Mouse (Mus musculus): ENCODE data around the gene Tcf20. TPM values are rescaled to one million over a fixed set of nuclear protein-coding genes. Genes with fewer than 3 reads are reported as not detected.

Tcf20 gene
- total RNA-seq, 1 experiment: 143 TPM

DNA sequence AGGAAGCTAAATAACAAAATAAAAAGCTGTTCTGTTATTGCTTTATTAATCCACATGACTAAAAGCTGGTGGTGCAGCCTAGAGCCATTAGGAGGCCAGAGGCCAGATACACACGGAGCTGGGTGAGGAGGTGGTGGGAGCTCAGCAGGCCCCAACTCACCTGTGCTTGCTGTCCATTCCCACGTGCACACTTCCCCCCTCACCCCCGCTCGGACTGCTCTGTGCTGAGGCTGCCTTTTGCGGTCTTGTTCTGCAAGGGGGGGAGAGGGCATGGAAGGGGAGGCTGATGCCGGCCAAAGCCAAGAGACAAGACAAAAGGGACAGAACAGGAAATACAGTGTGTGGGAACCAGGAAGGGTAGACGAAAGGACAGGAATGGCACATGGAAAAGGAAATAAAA lies 173.4 kb downstream of the Tcf20 start:
- Histone ChIP-seq H3K4me1 (ENCODE audit: control insufficient read depth in 2 of 2, insufficient read depth in 2 of 2, low read length in 2 of 2, poor library complexity in 1 of 2) (peaks cover 0 to 5% of the 10 kb centered on the region in 2 experiments; a peak in 2 of 4 replicates), H3K4me3 (ENCODE audit: insufficient read depth in 1 of 2, low read depth in 1 of 2, low read length in 2 of 2, poor library complexity in 1 of 2, severe bottlenecking in 1 of 2) (no peak overlapping the region), H3K9me3 (ENCODE audit: control insufficient read depth, insufficient read depth, low read depth, low read length) (no peaks in the 10 kb centered on the region), H3K36me3 (ENCODE audit: control insufficient read depth, insufficient read depth, low read length, poor library complexity, severe bottlenecking) (peaks cover 13% of the 10 kb centered on the region; the same call in 1 of the 2 replicates), H3K9ac (ENCODE audit: insufficient read depth, low read depth, low read length, poor library complexity, severe bottlenecking) (no peak overlapping the region), H3K27ac (ENCODE audit: insufficient read depth, low read depth, low read length, poor library complexity, severe bottlenecking) (no peak overlapping the region)
- in situ Hi-C loops (cut with MboI; ENCODE audit: low sequenced_read_pairs in 2 of 2, unreplicated experiment in 2 of 2): no loop called here
- DNase-seq (ENCODE audit: low read depth, low spot score): no peak
- no peak for TF ChIP-seq HCFC1 (IDR thresholded peaks at IDR 0.05; ENCODE audit: borderline replicate concordance, insufficient read depth, low read length)

GRCm38 (mm10) chr15:82810556-82810955 lies 177.1 kb downstream of the Tcf20 start:
- in situ Hi-C loops (cut with MboI; ENCODE audit: low sequenced_read_pairs in 2 of 2, unreplicated experiment in 2 of 2): no loop called here
- DNase-seq (ENCODE audit: low read depth, low spot score): no peak
- Histone ChIP-seq H3K9me3 (ENCODE audit: control insufficient read depth, insufficient read depth, low read depth, low read length) (no peaks in the 10 kb centered on the region), H3K4me3 (ENCODE audit: insufficient read depth in 1 of 2, low read depth in 1 of 2, low read length in 2 of 2, poor library complexity in 1 of 2, severe bottlenecking in 1 of 2) (no peak overlapping the region), H3K36me3 (ENCODE audit: control insufficient read depth, insufficient read depth, low read length, poor library complexity, severe bottlenecking) (peaks cover 13% of the 10 kb centered on the region; the same call in 1 of the 2 replicates), H3K4me1 (ENCODE audit: control insufficient read depth in 2 of 2, insufficient read depth in 2 of 2, low read length in 2 of 2, poor library complexity in 1 of 2) (peaks cover 0 to 7% of the 10 kb centered on the region in 2 experiments; a peak in 2 of 4 replicates), H3K27ac (ENCODE audit: insufficient read depth, low read depth, low read length, poor library complexity, severe bottlenecking) (no peak overlapping the region), H3K9ac (ENCODE audit: insufficient read depth, low read depth, low read length, poor library complexity, severe bottlenecking) (no peak overlapping the region)
- no peak for TF ChIP-seq ZC3H11A (IDR thresholded peaks at IDR 0.05; ENCODE audit: borderline replicate concordance, low read depth, low read length)
- no peak for TF ChIP-seq MAFK (IDR thresholded peaks at IDR 0.05; ENCODE audit: insufficient read depth, low read depth, low read length)
- TF ChIP-seq ZNF384 (IDR thresholded peaks at IDR 0.05; ENCODE audit: low read depth, low read length): no peak
- no peak for TF ChIP-seq HCFC1 (IDR thresholded peaks at IDR 0.05; ENCODE audit: borderline replicate concordance, insufficient read depth, low read length)
- TF ChIP-seq CHD2 (IDR thresholded peaks at IDR 0.05; ENCODE audit: low read depth, low read length): no peak

- DNase-seq (ENCODE audit: low read depth, low spot score): peak; percentile 17
- Histone ChIP-seq H3K27ac (ENCODE audit: insufficient read depth, low read depth, low read length, poor library complexity, severe bottlenecking) (no peak overlapping the region), H3K4me1 (ENCODE audit: control insufficient read depth in 2 of 2, insufficient read depth in 2 of 2, low read length in 2 of 2, poor library complexity in 1 of 2) (peaks cover 0 to 7% of the 10 kb centered on the region in 2 experiments; a peak in 2 of 4 replicates), H3K4me3 (ENCODE audit: insufficient read depth in 1 of 2, low read depth in 1 of 2, low read length in 2 of 2, poor library complexity in 1 of 2, severe bottlenecking in 1 of 2) (no peak overlapping the region), H3K36me3 (ENCODE audit: control insufficient read depth, insufficient read depth, low read length, poor library complexity, severe bottlenecking) (peaks cover 13% of the 10 kb centered on the region; the same call in 1 of the 2 replicates), H3K9me3 (ENCODE audit: control insufficient read depth, insufficient read depth, low read depth, low read length) (no peaks in the 10 kb centered on the region), H3K9ac (ENCODE audit: insufficient read depth, low read depth, low read length, poor library complexity, severe bottlenecking) (no peak overlapping the region)
- in situ Hi-C loops (cut with MboI; ENCODE audit: low sequenced_read_pairs in 2 of 2, unreplicated experiment in 2 of 2): loop anchor here in 1 of 2 experiments (10.0 kb wide), 1 partner anchor 235 kb away; no protein-coding TSS in a partner anchor
- TF ChIP-seq ZNF384 (IDR thresholded peaks at IDR 0.05; ENCODE audit: low read depth, low read length) (no peak), MAFK (IDR thresholded peaks at IDR 0.05; ENCODE audit: insufficient read depth, low read depth, low read length) (no peak), HCFC1 (IDR thresholded peaks at IDR 0.05; ENCODE audit: borderline replicate concordance, insufficient read depth, low read length) (no peak), CHD2 (IDR thresholded peaks at IDR 0.05; ENCODE audit: low read depth, low read length) (no peak), ZC3H11A (IDR thresholded peaks at IDR 0.05; ENCODE audit: borderline replicate concordance, low read depth, low read length) (no peak)
Observed at GRCm38 (mm10) chr15:82809511-82809910, 178.2 kb downstream of the Tcf20 start.

DNA sequence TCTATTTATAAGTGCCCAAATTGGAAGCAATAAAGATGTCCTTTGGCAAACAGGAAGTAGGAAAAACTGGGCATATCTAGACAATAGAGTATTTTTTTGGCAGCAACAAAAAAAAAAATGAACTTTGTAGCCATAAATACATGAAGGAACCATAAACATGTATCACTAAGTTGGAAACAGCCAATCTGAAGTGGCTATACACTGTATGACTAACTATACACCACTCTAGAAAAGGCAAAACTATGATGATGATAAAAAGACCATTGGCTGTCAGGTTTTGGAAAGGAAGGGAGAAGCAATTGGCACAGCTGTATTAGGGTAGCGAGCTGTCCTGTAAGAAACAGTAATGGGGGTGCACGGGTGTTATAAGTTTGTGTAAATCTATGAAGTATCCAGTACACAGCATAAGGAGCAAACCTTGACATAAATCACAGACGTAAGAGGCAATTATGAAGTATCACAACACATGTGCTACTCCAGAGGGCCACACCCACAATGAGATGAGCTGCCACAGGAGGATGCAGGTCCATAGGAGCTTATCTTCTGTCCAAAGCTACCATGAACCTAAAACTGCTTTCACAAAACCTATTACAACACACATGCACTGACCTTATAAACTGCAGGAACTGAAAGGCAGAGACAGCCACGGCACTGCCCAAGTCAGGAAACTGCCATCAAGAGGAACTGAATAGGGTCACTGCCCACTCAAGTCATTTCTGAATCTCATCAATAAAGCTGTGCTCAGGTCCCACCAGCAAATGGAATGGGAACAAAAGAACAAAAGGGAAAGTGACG lies 180.5 kb downstream of the Tcf20 start:
- H3K36me3 ChIP-seq (ENCODE audit: control insufficient read depth, insufficient read depth, low read length, poor library complexity, severe bottlenecking): peaks cover 8% of the 10 kb centered on the region; the same call in 1 of the 2 replicates
- H3K4me1 ChIP-seq (ENCODE audit: control insufficient read depth in 2 of 2, insufficient read depth in 2 of 2, low read length in 2 of 2, poor library complexity in 1 of 2): peaks cover 0 to 7% of the 10 kb centered on the region in 2 experiments; a peak in 2 of 4 replicates
- H3K9ac ChIP-seq (ENCODE audit: insufficient read depth, low read depth, low read length, poor library complexity, severe bottlenecking): no peak overlapping the region
- in situ Hi-C loops (cut with MboI; ENCODE audit: low sequenced_read_pairs in 2 of 2, unreplicated experiment in 2 of 2): loop anchor here in 1 of 2 experiments (10.0 kb wide), 1 partner anchor 238 kb away; no protein-coding TSS in a partner anchor
- DNase-seq (ENCODE audit: low read depth, low spot score): no peak
- H3K9me3 ChIP-seq (ENCODE audit: control insufficient read depth, insufficient read depth, low read depth, low read length): no peaks in the 10 kb centered on the region
- no peak overlapping the region for H3K4me3 ChIP-seq (ENCODE audit: insufficient read depth in 1 of 2, low read depth in 1 of 2, low read length in 2 of 2, poor library complexity in 1 of 2, severe bottlenecking in 1 of 2)
- H3K27ac ChIP-seq (ENCODE audit: insufficient read depth, low read depth, low read length, poor library complexity, severe bottlenecking): no peak overlapping the region
- no peak for TF ChIP-seq ZNF384 (IDR thresholded peaks at IDR 0.05; ENCODE audit: low read depth, low read length)
- TF ChIP-seq CHD2 (IDR thresholded peaks at IDR 0.05; ENCODE audit: low read depth, low read length): no peak
- no peak for TF ChIP-seq HCFC1 (IDR thresholded peaks at IDR 0.05; ENCODE audit: borderline replicate concordance, insufficient read depth, low read length)
- no peak for TF ChIP-seq ZC3H11A (IDR thresholded peaks at IDR 0.05; ENCODE audit: borderline replicate concordance, low read depth, low read length)
